Mouse (Mus musculus) activated CD4-positive, CD25-positive, alpha-beta regulatory T cell, adult 4 months (primary cell): ENCODE results near the gene Dync1li1. TPM values are rescaled to one million over a fixed set of nuclear protein-coding genes. Genes with fewer than 3 reads are reported as not detected.

Source experiments
- ATAC-seq: one replicate; pipeline ENCODE4 v1.8.0; 2017
- polyA plus RNA-seq, 2 experiments: library from polyadenylated mRNA; unstranded; fragments of 100-300 nt; shearing (Covaris generic); gene quantifications; one replicate each; pipeline ENCODE4 v1.2.1; 2017

Gene Dync1li1
- polyA plus RNA-seq: 10 to 100 TPM; 43.8 to 48.4 TPM

DNA sequence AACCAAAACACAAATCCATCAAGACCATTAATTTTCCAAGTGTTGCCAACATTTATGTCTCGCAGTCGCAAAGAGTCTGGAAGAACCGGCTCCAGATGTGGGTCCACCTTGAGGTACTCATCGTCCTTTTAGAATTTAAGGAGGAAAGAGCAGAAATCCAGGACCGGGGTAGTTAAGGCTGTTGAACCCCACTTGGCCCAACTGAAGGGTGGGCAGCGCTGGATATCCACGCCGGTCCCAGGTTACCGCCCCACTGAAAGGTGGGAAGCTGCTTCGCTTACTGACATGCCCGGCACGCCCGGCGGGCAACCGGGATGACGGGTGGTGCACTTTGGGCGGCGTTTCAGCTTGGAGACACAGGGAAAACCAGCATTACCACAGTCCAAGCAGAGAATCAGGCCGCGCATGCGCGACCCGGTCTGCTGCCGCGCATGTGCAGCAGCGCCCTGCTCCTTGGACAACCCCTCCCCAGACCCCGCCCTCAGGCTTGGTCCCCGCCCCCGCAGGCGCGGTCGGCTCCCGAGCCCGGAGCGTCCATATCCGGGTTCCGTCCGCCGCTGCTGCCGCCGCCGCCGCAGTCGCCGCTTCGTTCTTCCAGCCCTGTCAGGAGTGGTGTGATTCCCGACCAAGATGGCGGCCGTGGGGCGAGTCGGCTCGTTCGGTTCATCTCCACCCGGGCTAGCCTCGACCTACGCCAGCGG lies at the start of gene Dync1li1:
Gene Dync1li1 (plus strand): TSS at position 539 of the 701 bp plus-strand sequence.
- peak; percentile 71 for ATAC-seq

- ATAC-seq: no peak
These were observed 49.3 kb upstream of the Dync1li1 start for GRCm38 (mm10) chr9:114639186-114639748.

DNA sequence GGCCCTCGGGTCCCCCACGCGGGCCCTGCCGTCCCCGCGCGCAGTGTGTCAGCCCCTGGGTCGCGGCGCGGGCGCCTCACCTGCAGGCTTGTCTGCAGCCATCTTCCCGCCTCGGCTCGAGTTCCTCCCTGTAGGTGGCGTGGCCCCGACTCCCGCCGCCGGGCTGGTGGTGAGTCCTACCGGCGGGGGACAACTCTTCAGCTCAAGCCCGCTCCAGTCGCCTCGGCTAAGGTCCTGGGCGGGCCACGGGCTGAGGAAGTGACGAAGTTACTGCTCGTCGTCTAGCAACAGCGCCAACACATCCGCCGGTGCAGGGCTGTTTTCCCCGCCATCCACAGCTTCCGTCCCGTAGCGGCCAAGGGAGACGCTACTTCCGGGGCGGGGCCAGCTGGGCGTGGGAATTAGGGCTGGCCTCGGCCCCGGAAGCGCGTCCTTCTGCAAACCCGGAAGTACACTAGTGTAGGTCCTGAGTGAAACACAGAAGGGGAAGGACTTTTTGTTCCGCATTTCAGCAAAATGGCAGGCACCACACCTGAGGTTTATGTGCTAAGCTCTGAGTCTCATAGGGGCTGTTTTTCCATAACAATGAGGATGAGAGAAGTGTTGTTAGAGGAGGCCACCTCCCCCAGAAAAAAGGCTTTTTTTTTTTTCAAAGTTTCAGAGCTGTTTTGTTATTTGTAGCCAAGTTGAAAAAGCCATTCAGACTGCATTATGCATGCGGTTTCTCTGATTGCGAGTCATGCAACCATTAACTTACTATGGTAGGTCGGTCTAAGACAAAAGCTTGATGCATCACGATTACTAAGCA lies 48.5 kb upstream of the Dync1li1 start, which contains the start of gene Cnot10:
Gene Cnot10 (minus strand): TSS at position 346 of the 808 bp plus-strand sequence.
- ATAC-seq: peak; percentile 99

DNA sequence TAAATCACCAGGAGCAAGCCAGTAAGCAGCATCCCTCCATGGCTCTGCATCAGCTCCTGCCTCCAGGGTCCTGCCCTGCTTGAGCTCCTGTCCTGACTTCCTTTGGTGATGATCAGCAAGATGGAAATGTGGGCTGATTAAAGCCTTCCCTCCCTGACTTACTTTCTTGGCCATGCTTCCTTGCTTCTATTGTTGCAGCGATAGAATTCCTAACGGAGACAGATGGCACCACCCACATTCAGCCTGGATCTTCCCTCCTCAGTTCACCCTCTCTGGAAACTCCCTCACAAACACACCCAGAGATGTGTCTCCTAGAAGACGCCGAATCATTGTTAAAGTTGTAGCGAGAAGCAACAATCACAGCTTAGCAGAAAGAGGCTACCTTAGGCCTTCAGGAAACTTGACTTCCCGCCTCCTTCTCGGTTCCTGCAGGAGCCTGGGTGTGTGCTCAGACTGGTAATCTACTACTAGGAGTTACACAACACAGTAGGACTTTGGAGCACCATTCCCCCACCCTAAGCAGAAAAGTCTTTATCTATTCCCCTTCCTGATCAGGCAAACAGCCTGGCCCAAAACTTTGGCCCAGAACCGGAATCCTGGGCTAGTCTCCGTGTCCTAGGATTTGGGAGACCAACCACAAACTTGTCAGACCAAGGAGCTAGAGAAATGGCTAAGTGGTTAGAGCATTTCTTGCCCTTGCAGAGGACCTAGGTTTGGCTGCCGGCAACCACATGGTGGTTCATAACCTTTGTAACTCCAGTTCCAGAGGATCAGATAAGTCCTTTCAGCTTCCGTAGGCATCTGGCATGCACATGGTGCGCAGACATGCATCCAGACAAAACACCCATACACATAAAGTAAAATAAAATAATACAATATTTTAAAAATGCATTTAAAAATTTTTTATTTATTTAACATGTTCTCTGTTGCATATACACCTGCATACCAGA lies 41.8 kb upstream of the Dync1li1 start:
- ATAC-seq: no peak

DNA sequence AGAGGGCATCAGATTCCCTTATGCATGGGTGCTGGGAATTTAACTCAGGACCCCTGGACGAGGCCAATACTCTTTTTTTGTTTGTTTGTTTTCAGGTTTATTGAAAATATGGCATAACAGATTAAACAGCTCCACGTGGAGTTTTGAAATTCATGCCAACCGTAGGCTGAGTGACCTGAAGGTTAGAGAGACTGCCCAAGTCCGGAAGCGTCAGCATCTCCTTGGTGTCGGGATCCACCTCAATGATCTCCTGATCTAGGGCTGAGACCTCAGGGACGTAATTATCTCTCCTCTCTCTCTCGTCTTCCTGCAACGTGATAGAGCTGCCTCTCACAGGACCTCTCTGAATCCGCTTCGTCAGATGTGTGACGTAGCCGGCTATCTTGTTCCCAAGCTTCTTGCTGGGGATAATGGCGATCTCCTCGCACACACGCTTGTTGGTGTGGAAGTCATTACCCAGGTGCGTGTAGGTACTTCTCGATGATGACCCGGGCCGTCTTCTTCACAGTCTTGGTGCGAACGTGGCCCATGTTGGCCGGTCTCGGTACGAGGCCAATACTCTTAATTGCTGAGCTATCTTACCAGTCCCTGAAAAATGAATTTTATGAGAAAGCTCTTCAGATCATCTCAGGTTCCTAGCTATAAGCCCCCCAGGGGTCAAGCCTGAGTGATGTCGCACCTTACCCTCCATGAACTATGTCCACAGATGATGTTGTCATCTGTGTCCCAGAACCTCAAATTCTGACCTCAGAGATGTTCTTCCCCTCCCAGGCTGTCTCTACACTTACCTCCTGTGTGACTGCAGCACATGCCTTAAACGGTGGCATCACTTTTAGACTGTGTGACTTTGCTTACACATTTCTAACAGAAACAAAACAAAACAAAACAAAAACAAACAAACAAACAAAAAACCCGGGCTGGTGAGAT lies 40.8 kb upstream of the Dync1li1 start:
- ATAC-seq: no peak

- ATAC-seq: peak; percentile 35
These were observed 40.1 kb upstream of the Dync1li1 start for GRCm38 (mm10) chr9:114648472-114648871.

DNA sequence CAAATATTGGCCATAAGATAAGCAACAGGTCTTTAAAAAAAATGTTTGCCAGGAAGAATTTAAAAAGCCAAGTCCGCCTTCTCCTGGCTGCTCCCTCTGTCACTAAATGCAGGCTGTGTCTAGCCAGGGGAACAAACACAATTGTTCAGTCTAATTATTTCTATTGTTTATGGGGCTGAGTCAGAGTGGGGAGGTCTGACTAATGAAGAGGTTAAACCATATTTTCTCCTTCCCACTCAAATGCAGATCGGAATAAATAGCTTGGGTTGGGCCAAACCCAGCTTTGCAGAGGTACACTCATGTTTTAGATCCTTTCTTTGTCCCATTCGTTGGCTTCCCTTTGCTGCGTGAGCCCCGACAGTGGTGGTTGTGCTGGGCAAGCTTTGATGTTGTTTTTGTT lies 39.2 kb upstream of the Dync1li1 start:
- ATAC-seq: no peak

DNA sequence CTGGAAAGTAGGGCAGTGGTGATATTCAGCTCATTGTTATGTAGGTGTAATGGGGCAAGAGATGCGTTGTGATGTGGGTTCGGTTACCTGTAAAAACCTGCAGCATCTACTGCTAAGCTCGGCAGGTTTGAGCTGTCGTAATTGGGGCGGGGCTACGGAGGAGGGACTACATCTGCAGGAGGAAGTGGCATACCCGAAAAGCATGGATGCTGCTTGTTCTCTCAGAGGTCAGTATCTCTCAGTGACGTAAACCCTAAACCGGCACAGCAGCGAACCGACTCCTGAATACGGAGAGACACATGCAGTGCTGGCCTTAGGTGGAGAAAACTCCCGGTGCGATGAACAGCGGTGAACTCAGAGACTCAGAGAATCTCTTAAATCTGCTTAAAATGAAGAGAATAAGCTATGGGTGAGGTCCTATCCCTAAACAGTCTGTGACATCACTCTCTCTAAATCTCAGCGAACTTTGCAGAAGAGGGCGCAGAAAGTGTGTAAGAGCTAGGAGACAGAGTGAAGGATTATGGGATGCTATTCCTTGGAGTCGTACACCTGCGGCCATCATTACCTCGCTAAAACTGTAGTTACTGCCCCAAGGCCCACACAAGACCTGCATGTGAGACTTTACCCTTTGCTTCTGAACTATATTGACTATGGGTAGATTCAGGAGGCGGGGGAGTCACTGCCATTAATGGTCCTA lies 37.5 kb upstream of the Dync1li1 start:
- peak; percentile 88 for ATAC-seq

GRCm38 (mm10) chr9:114655356-114655755 lies 33.2 kb upstream of the Dync1li1 start:
- no peak for ATAC-seq

GRCm38 (mm10) chr9:114656701-114657100 lies 31.9 kb upstream of the Dync1li1 start:
- ATAC-seq: no peak

DNA sequence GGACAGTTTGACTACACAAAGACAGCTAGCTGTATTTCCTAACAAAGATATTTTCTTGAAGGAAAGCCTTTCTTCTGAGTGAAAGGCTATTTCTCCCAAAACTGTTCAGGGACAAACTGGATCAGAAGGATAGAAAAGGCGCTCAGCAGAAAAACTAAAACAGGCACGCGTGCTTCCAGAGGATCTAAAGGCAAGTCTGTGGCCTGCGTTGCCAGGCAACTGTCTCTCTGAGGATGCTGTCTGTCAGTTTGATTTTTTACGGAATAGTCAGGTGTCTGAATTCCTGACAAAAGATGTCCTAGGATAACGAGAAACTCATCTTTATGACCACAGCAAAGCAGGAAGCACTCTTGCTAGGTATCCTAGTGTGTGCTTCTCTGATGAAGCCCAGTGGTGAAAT lies 28.1 kb upstream of the Dync1li1 start:
- no peak for ATAC-seq

DNA sequence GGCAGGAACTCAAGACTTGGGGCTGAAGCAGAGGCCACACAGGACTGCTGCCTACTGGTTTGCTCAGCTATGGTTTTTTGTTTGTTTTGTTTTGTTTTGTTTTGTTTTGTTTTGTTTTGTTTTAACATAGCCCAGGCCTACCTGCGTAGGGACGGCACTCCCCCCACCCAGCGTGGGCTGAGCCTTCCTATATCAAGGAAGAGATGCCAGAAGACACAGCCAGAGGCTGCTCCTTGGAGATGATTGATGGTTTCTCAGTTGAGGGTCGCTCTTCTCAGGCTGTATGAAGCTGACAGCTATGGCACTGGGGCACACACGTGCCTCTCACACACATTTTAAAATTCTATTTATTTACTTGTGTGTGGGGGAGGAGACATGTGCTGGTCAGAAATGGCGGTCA lies 27.6 kb upstream of the Dync1li1 start:
- ATAC-seq: no peak

DNA sequence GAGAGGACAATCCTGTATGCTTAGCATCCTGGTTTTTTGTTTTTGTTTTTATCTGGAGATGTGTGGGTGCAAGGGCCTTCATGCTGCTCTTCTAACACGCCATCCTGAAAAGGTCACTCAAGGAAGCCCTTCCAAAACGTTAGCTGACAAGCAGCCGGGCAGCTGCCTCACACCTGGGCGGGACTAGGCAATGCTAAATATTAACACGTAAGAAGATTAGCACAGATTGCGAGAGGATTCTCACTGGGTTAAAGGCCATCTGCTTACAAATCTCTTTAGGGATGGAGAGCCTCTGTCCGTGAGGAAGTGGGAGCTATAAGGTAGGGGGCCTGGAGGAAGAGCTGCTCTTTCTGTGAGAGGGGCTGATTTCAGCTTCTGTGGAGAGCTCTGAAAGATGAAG lies 26.6 kb upstream of the Dync1li1 start:
- ATAC-seq: no peak

GRCm38 (mm10) chr9:114663782-114664181 lies 24.8 kb upstream of the Dync1li1 start:
- no peak for ATAC-seq

GRCm38 (mm10) chr9:114666858-114667257 lies 21.7 kb upstream of the Dync1li1 start:
- ATAC-seq: no peak

- no peak for ATAC-seq
These were observed 20.5 kb upstream of the Dync1li1 start for GRCm38 (mm10) chr9:114668047-114668446.

- ATAC-seq: no peak
These were observed 19.6 kb upstream of the Dync1li1 start for GRCm38 (mm10) chr9:114669011-114669410.

GRCm38 (mm10) chr9:114671946-114672345 lies 16.6 kb upstream of the Dync1li1 start:
- no peak for ATAC-seq

DNA sequence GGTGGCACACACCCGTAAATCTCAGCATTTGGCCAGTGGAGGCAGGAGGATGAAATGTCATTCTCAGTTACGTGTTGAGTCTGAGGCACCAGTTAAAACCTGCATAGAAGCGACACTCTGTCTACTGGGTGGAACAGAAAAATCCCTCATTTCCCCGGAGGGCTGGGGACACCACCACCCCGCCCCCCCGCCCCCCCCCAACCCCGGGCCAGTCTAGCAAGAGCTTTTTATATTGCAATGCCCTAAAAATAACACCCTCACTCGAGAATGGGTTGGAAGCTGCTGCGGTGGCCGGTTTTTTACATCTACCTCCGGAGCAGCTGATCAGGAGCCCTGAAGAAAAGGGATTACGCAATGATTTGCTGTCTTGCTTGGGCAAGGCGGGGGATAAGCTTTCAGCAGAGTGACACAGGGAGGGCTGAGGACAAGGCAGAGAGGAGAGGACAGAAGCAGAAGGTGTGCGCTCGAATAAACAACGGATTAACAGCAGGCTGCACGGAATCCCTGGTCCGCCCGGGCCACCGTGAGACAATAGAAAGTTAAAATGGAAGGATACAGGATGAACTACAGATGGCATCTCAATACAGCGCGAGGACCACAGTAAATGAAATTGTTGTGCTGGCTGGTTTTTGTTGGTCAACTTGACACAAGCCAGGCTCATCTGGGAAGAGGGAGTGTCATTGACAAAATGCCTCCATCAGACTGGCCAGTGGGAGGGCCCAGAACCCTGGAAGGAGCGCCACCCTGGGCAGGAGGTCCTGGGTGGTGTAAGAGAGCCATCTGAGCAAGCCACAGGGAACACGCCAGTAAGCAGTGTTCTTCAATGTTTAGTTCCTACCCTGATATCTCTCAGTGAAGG lies 15.7 kb upstream of the Dync1li1 start:
- ATAC-seq: no peak

DNA sequence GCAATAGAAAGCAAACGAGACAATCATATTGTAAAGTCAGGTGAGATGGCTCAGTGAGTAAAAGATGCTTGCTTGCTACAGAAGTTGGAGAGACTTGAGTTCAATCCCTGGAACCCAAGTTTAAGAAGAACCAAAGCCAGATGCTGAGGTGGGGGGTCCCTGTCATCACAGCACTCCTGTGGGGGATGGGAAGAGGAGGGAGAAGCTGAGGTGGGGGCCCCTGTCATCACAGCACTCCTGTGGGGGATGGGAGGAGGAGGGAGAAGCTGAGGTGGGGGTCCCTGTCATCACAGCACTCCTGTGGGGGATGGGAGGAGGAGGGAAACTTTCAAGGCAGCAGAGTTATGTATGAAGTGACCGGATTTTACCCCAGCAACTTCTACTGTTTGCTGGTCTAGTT lies 15.0 kb upstream of the Dync1li1 start:
- no peak for ATAC-seq
